Mouse (Mus musculus) layer of hippocampus, adult 11-12 months (tissue): ENCODE results near the gene Psmd9.

Experiments
- DNase-seq: peaks from one replicate; pipeline ENCODE4 v3.0.0; 2022; ENCODE audit warnings: low spot score

The Psmd9 gene

GRCm38 (mm10) chr5:123169284-123169683, at the start of gene Psmd9:
TSS of gene Psmd9 (plus strand) at chr5:123169413.
- DNase-seq: no peak

- no peak for DNase-seq
Observed at GRCm38 (mm10) chr5:123120624-123121215, 48.5 kb upstream of the Psmd9 start.

- DNase-seq: no peak
Observed at GRCm38 (mm10) chr5:123122181-123122580, 47.0 kb upstream of the Psmd9 start.

GRCm38 (mm10) chr5:123125105-123125504, 44.1 kb upstream of the Psmd9 start:
- DNase-seq: no peak

GRCm38 (mm10) chr5:123125638-123126406, 43.4 kb upstream of the Psmd9 start:
- DNase-seq: no peak

- DNase-seq: no peak
Observed at GRCm38 (mm10) chr5:123127031-123127430, 42.2 kb upstream of the Psmd9 start.

GRCm38 (mm10) chr5:123128426-123129169, 40.6 kb upstream of the Psmd9 start:
- no peak for DNase-seq

GRCm38 (mm10) chr5:123129170-123129757, 39.9 kb upstream of the Psmd9 start:
- DNase-seq: no peak

GRCm38 (mm10) chr5:123130030-123130813, 39.0 kb upstream of the Psmd9 start:
- DNase-seq: no peak

GRCm38 (mm10) chr5:123130814-123131148, 38.4 kb upstream of the Psmd9 start:
- DNase-seq: no peak

GRCm38 (mm10) chr5:123132308-123133071, 36.7 kb upstream of the Psmd9 start, which contains the start of gene Rhof:
TSS of gene Rhof (minus strand) at chr5:123132692.
- DNase-seq: peak; percentile 86

- DNase-seq: peak; percentile 91
Observed at GRCm38 (mm10) chr5:123133083-123133783, 36.0 kb upstream of the Psmd9 start.

GRCm38 (mm10) chr5:123133784-123134143, 35.4 kb upstream of the Psmd9 start:
- no peak for DNase-seq

- DNase-seq: no peak
Observed at GRCm38 (mm10) chr5:123134186-123134874, 34.9 kb upstream of the Psmd9 start.

GRCm38 (mm10) chr5:123134875-123135382, 34.3 kb upstream of the Psmd9 start:
- no peak for DNase-seq

- peak; percentile 73 for DNase-seq
Observed at GRCm38 (mm10) chr5:123135471-123136360, 33.5 kb upstream of the Psmd9 start.

GRCm38 (mm10) chr5:123136361-123137043, 32.7 kb upstream of the Psmd9 start:
- DNase-seq: peak; percentile 83
